In genomic region chr1:162162677-162163076, GRCm38 (mm10) we compare ENCODE assay signal across 20 mouse cellular contexts.
DNase-seq lines count a peak whose midpoint lies in the region; ATAC-seq and TF ChIP-seq lines count a peak whose summit lies in the region.
"Had no signal": no experiment of that assay in that cellular context is flagged by ENCODE, and none has a peak within 500 bp of the region (broad histone marks: within the 10 kb centered on the region; RNA-seq: fewer than 3 reads in every experiment).

No protein-coding gene starts in this region.

- peaks cover 22% of the 10 kb centered on the region for H3K4me1 ChIP-seq in heart, embryonic 13.5 days
- H3K4me1 ChIP-seq in heart, embryonic 12.5 days (replicated peaks), result 0 out of 2 replicates have a peak, but pooled peaks cover 7% of the 10 kb centered on the region
- H3K4me1 ChIP-seq in lung, postnatal 0 days (ENCODE audit: insufficient read depth, low read depth, low read length), result no peaks in the 10 kb centered on the region
- no peaks in the 10 kb centered on the region for H3K4me1 ChIP-seq in lung, adult 2 months (ENCODE audit: control insufficient read depth, insufficient read depth, low read length)
- H3K4me1 ChIP-seq in embryonic facial prominence, embryonic 14.5 days (ENCODE audit: control insufficient read depth, insufficient read depth, low read length), result peaks cover 39% of the 10 kb centered on the region
- H3K4me1 ChIP-seq in limb, embryonic 15.5 days, result peaks cover 20% of the 10 kb centered on the region; the same call in 1 of the 2 replicates
- H3K4me1 ChIP-seq in midbrain, embryonic 13.5 days (replicated peaks), result no peaks in the 10 kb centered on the region

- ATAC-seq in heart, embryonic 13.5 days (ENCODE audit: extremely low read depth, insufficient number of reproducible peaks, low FRiP score, low TSS enrichment), result no peak
- no peak for ATAC-seq in heart, embryonic 12.5 days (ENCODE audit: insufficient number of reproducible peaks, low FRiP score)
- peak; percentile 52 for ATAC-seq in lung, postnatal 0 days
- ATAC-seq in embryonic facial prominence, embryonic 14.5 days (ENCODE audit: low read depth), result peak; percentile 54; the same call in 1 of the 2 replicates
- ATAC-seq in limb, embryonic 15.5 days (ENCODE audit: insufficient number of reproducible peaks, low FRiP score, low TSS enrichment, low read depth), result no peak
- ATAC-seq in midbrain, embryonic 13.5 days, result no peak
- ATAC-seq: inflammation-experienced regulatory T-cells, adult 6 months had no signal

- H3K9ac ChIP-seq in heart, embryonic 13.5 days, result no peak overlapping the region
- no peak overlapping the region for H3K9ac ChIP-seq in heart, embryonic 12.5 days
- H3K9ac ChIP-seq in lung, postnatal 0 days (replicated peaks; ENCODE audit: low read depth), result no peak overlapping the region
- H3K9ac ChIP-seq in embryonic facial prominence, embryonic 14.5 days (ENCODE audit: low read depth, low read length), result no peak overlapping the region
- H3K9ac ChIP-seq in limb, embryonic 15.5 days, result no peak overlapping the region
- no peak overlapping the region for H3K9ac ChIP-seq in midbrain, embryonic 13.5 days (replicated peaks)
- H3K9ac ChIP-seq: heart, embryonic 15.5 days; liver, embryonic 13.5 days; neural tube, embryonic 12.5 days had no signal

- peak; percentile 33 for DNase-seq in lung, postnatal 0 days (ENCODE audit: low spot score)
- DNase-seq in lung, adult 2 months, result no peak
- DNase-seq in embryonic facial prominence, embryonic 14.5 days (ENCODE audit: low spot score), result no peak
- DNase-seq: adrenal gland, postnatal 10 days; cerebellum, adult 11 months; cerebellum, postnatal 14 days; gastrocnemius, postnatal 36 days; kidney, postnatal 36 days; liver, embryonic 13.5 days; lung, postnatal 10 days; right cerebral cortex, postnatal 14 days; thymus, postnatal 36 days had no signal

- TF ChIP-seq CTCF in lung, postnatal 0 days (IDR thresholded peaks at IDR 0.05), result no peak
- no peak for TF ChIP-seq CTCF in lung, adult 2 months (IDR thresholded peaks at IDR 0.05; ENCODE audit: insufficient read depth, low read length)

- WGBS in heart, embryonic 13.5 days, result 68% methylated on average over 7 of the region's 7 CpGs
- WGBS in heart, embryonic 12.5 days, result 64% methylated on average over 7 of the region's 7 CpGs
- 61% methylated on average over 7 of the region's 7 CpGs for WGBS in lung, postnatal 0 days
- 74% methylated on average over 7 of the region's 7 CpGs for WGBS in lung, adult 2 months
- WGBS in embryonic facial prominence, embryonic 14.5 days, result 51% methylated on average over 7 of the region's 7 CpGs
- 58% methylated on average over 7 of the region's 7 CpGs for WGBS in limb, embryonic 15.5 days
- 85% methylated on average over 7 of the region's 7 CpGs for WGBS in midbrain, embryonic 13.5 days

- H3K4me2 ChIP-seq in heart, embryonic 13.5 days, result no peak overlapping the region
- H3K4me2 ChIP-seq in heart, embryonic 12.5 days, result no peak overlapping the region
- no peak overlapping the region for H3K4me2 ChIP-seq in lung, postnatal 0 days (replicated peaks; ENCODE audit: low read depth, low read length)
- no peak overlapping the region for H3K4me2 ChIP-seq in embryonic facial prominence, embryonic 14.5 days (ENCODE audit: low read depth, low read length)
- no peak overlapping the region for H3K4me2 ChIP-seq in limb, embryonic 15.5 days
- no peak overlapping the region for H3K4me2 ChIP-seq in midbrain, embryonic 13.5 days (replicated peaks)
- H3K4me2 ChIP-seq: heart, embryonic 15.5 days; liver, embryonic 13.5 days; neural tube, embryonic 12.5 days had no signal

- H3K27me3 ChIP-seq in heart, embryonic 13.5 days (replicated peaks), result no peaks in the 10 kb centered on the region
- no peaks in the 10 kb centered on the region for H3K27me3 ChIP-seq in heart, embryonic 12.5 days (replicated peaks)
- H3K27me3 ChIP-seq in lung, postnatal 0 days (replicated peaks; ENCODE audit: insufficient read depth, low read length), result no peaks in the 10 kb centered on the region
- H3K27me3 ChIP-seq in embryonic facial prominence, embryonic 14.5 days (replicated peaks; ENCODE audit: control insufficient read depth, insufficient read depth, low read length), result no peaks in the 10 kb centered on the region
- H3K27me3 ChIP-seq in limb, embryonic 15.5 days, result no peaks in the 10 kb centered on the region
- no peaks in the 10 kb centered on the region for H3K27me3 ChIP-seq in midbrain, embryonic 13.5 days
- H3K27me3 ChIP-seq: heart, embryonic 15.5 days; liver, embryonic 13.5 days; neural tube, embryonic 12.5 days had no signal

- no peak for TF ChIP-seq POLR2A in lung, adult 2 months (IDR thresholded peaks at IDR 0.05; ENCODE audit: borderline replicate concordance, extremely low read depth, low read depth, low read length)

- TF ChIP-seq EP300 in lung, postnatal 0 days (IDR thresholded peaks at IDR 0.05), result no peak

- no peak overlapping the region for H3K4me3 ChIP-seq in heart, embryonic 13.5 days
- no peak overlapping the region for H3K4me3 ChIP-seq in heart, embryonic 12.5 days
- no peak overlapping the region for H3K4me3 ChIP-seq in lung, postnatal 0 days (ENCODE audit: low read depth, low read length)
- no peak overlapping the region for H3K4me3 ChIP-seq in lung, adult 2 months (replicated peaks; ENCODE audit: extremely low read depth, low read depth, low read length)
- no peak overlapping the region for H3K4me3 ChIP-seq in embryonic facial prominence, embryonic 14.5 days (ENCODE audit: low read depth, low read length)
- no peak overlapping the region for H3K4me3 ChIP-seq in limb, embryonic 15.5 days
- no peak overlapping the region for H3K4me3 ChIP-seq in midbrain, embryonic 13.5 days (replicated peaks)
- H3K4me3 ChIP-seq: heart, embryonic 15.5 days; liver, embryonic 13.5 days; megakaryocyte, embryonic 14.5 days; neural tube, embryonic 12.5 days had no signal

- H3K36me3 ChIP-seq in heart, embryonic 13.5 days, result no peaks in the 10 kb centered on the region
- H3K36me3 ChIP-seq in heart, embryonic 12.5 days, result no peaks in the 10 kb centered on the region
- no peaks in the 10 kb centered on the region for H3K36me3 ChIP-seq in lung, postnatal 0 days (ENCODE audit: insufficient read depth, low read length)
- H3K36me3 ChIP-seq in embryonic facial prominence, embryonic 14.5 days (ENCODE audit: control insufficient read depth, insufficient read depth, low read length), result no peaks in the 10 kb centered on the region
- no peaks in the 10 kb centered on the region for H3K36me3 ChIP-seq in limb, embryonic 15.5 days
- H3K36me3 ChIP-seq in midbrain, embryonic 13.5 days, result no peaks in the 10 kb centered on the region
- H3K36me3 ChIP-seq: heart, embryonic 15.5 days; liver, embryonic 13.5 days; neural tube, embryonic 12.5 days had no signal

- peak overlapping the region; percentile 40 for H3K27ac ChIP-seq in heart, embryonic 13.5 days (replicated peaks)
- H3K27ac ChIP-seq in heart, embryonic 12.5 days (ENCODE audit: poor library complexity, severe bottlenecking), result no peak overlapping the region
- no peak overlapping the region for H3K27ac ChIP-seq in lung, postnatal 0 days (ENCODE audit: low read length)
- H3K27ac ChIP-seq in embryonic facial prominence, embryonic 14.5 days (replicated peaks; ENCODE audit: low read depth, low read length), result peak overlapping the region; percentile 39; the same call in 1 of the 2 replicates
- peak overlapping the region; percentile 75 for H3K27ac ChIP-seq in limb, embryonic 15.5 days
- H3K27ac ChIP-seq in midbrain, embryonic 13.5 days, result no peak overlapping the region
- H3K27ac ChIP-seq: heart, embryonic 15.5 days; liver, embryonic 13.5 days; neural tube, embryonic 12.5 days had no signal

- H3K9me3 ChIP-seq in heart, embryonic 13.5 days, result no peaks in the 10 kb centered on the region
- H3K9me3 ChIP-seq in heart, embryonic 12.5 days (replicated peaks), result no peaks in the 10 kb centered on the region
- H3K9me3 ChIP-seq in lung, postnatal 0 days (ENCODE audit: low read length), result no peaks in the 10 kb centered on the region
- H3K9me3 ChIP-seq in embryonic facial prominence, embryonic 14.5 days (ENCODE audit: control insufficient read depth, low read length), result no peaks in the 10 kb centered on the region
- no peaks in the 10 kb centered on the region for H3K9me3 ChIP-seq in limb, embryonic 15.5 days
- H3K9me3 ChIP-seq in midbrain, embryonic 13.5 days, result no peaks in the 10 kb centered on the region
- H3K9me3 ChIP-seq: heart, embryonic 15.5 days; liver, embryonic 13.5 days; megakaryocyte, embryonic 14.5 days; neural tube, embryonic 12.5 days had no signal

Comparison
In these comparisons a context has a peak if more than half of its experiments do, and no peak if none do; other contexts are left out.
1. H3K27ac ChIP-seq: peak in heart, embryonic 13.5 days (single experiment), embryonic facial prominence, embryonic 14.5 days (single experiment) and limb, embryonic 15.5 days (single experiment); none in heart, embryonic 12.5 days (single experiment), lung, postnatal 0 days (single experiment) and midbrain, embryonic 13.5 days (single experiment).
2. ATAC-seq: peak in lung, postnatal 0 days (single experiment) and embryonic facial prominence, embryonic 14.5 days (single experiment); none in heart, embryonic 13.5 days (single experiment), heart, embryonic 12.5 days (single experiment), limb, embryonic 15.5 days (single experiment) and midbrain, embryonic 13.5 days (single experiment).